Mouse (Mus musculus): ENCODE measurements around the gene Tpmt. TPM values are rescaled to one million over a fixed set of nuclear protein-coding genes. Genes with fewer than 3 reads are reported as not detected.

The Tpmt gene
- polyA plus RNA-seq, 1 experiment from 2014 or later: 21.9 TPM

GRCm38 (mm10) chr13:46993274-46993551, 51.3 kb downstream of the Tpmt start:
- DNase-seq (ENCODE audit: low spot score) (no peak), ATAC-seq (ENCODE audit: low FRiP score) (no peak)
- Histone ChIP-seq H3K4me2 (replicated peaks) (no peak overlapping the region), H3K9me3 (ENCODE audit: control insufficient read depth, low read length) (no peaks in the 10 kb centered on the region), H3K9ac (no peak overlapping the region), H3K36me3 (replicated peaks; ENCODE audit: control insufficient read depth, insufficient read depth) (no peaks in the 10 kb centered on the region), H3K27me3 (ENCODE audit: control insufficient read depth, insufficient read depth, low read length) (no peaks in the 10 kb centered on the region), H3K4me3 (replicated peaks; ENCODE audit: low read length) (no peak overlapping the region), H3K27ac (no peak overlapping the region), H3K4me1 (replicated peaks; ENCODE audit: control insufficient read depth, insufficient read depth, low read length) (no peaks in the 10 kb centered on the region)
- WGBS: 92% methylated on average over 2 of the region's 2 CpGs

GRCm38 (mm10) chr13:46992516-46993273, 51.8 kb downstream of the Tpmt start:
- H3K4me3 ChIP-seq (replicated peaks; ENCODE audit: low read length): no peak overlapping the region
- no peaks in the 10 kb centered on the region for H3K36me3 ChIP-seq (replicated peaks; ENCODE audit: control insufficient read depth, insufficient read depth)
- H3K27ac ChIP-seq: no peak overlapping the region
- WGBS: 70% methylated on average over 7 of the region's 7 CpGs
- no peaks in the 10 kb centered on the region for H3K27me3 ChIP-seq (ENCODE audit: control insufficient read depth, insufficient read depth, low read length)
- DNase-seq (ENCODE audit: low spot score) (no peak), ATAC-seq (ENCODE audit: low FRiP score) (no peak)
- H3K4me2 ChIP-seq (replicated peaks): no peak overlapping the region
- no peaks in the 10 kb centered on the region for H3K9me3 ChIP-seq (ENCODE audit: control insufficient read depth, low read length)
- H3K9ac ChIP-seq: no peak overlapping the region
- H3K4me1 ChIP-seq (replicated peaks; ENCODE audit: control insufficient read depth, insufficient read depth, low read length): no peaks in the 10 kb centered on the region

- ATAC-seq (ENCODE audit: low FRiP score): no peak
- Histone ChIP-seq H3K9ac (no peak overlapping the region), H3K4me1 (replicated peaks; ENCODE audit: control insufficient read depth, insufficient read depth, low read length) (no peaks in the 10 kb centered on the region), H3K27me3 (ENCODE audit: control insufficient read depth, insufficient read depth, low read length) (no peaks in the 10 kb centered on the region), H3K9me3 (ENCODE audit: control insufficient read depth, low read length) (no peaks in the 10 kb centered on the region), H3K27ac (no peak overlapping the region), H3K4me2 (replicated peaks) (no peak overlapping the region), H3K36me3 (replicated peaks; ENCODE audit: control insufficient read depth, insufficient read depth) (no peaks in the 10 kb centered on the region), H3K4me3 (replicated peaks; ENCODE audit: low read length) (no peak overlapping the region)
- WGBS: 53% methylated on average over 4 of the region's 4 CpGs
- no peak for DNase-seq (ENCODE audit: low spot score)
These were observed 54.0 kb downstream of the Tpmt start for GRCm38 (mm10) chr13:46990376-46991011.

- Histone ChIP-seq H3K9ac (no peak overlapping the region), H3K27me3 (ENCODE audit: control insufficient read depth, insufficient read depth, low read length) (no peaks in the 10 kb centered on the region), H3K4me3 (replicated peaks; ENCODE audit: low read length) (no peak overlapping the region), H3K27ac (no peak overlapping the region), H3K4me1 (replicated peaks; ENCODE audit: control insufficient read depth, insufficient read depth, low read length) (no peaks in the 10 kb centered on the region), H3K9me3 (ENCODE audit: control insufficient read depth, low read length) (no peaks in the 10 kb centered on the region), H3K36me3 (replicated peaks; ENCODE audit: control insufficient read depth, insufficient read depth) (no peaks in the 10 kb centered on the region), H3K4me2 (replicated peaks) (no peak overlapping the region)
- no peak for ATAC-seq (ENCODE audit: low FRiP score)
- WGBS: 80% methylated on average over 8 of the region's 8 CpGs
- DNase-seq (ENCODE audit: low spot score): no peak
These were observed 56.6 kb downstream of the Tpmt start for GRCm38 (mm10) chr13:46987941-46988340.

GRCm38 (mm10) chr13:46986208-46986607, 58.3 kb downstream of the Tpmt start:
- Histone ChIP-seq H3K36me3 (replicated peaks; ENCODE audit: control insufficient read depth, insufficient read depth) (no peaks in the 10 kb centered on the region), H3K4me2 (replicated peaks) (no peak overlapping the region), H3K9ac (no peak overlapping the region), H3K27me3 (ENCODE audit: control insufficient read depth, insufficient read depth, low read length) (no peaks in the 10 kb centered on the region), H3K4me1 (replicated peaks; ENCODE audit: control insufficient read depth, insufficient read depth, low read length) (no peaks in the 10 kb centered on the region), H3K9me3 (ENCODE audit: control insufficient read depth, low read length) (no peaks in the 10 kb centered on the region), H3K27ac (no peak overlapping the region), H3K4me3 (replicated peaks; ENCODE audit: low read length) (no peak overlapping the region)
- no peak for ATAC-seq (ENCODE audit: low FRiP score)
- 60% methylated on average over 6 of the region's 6 CpGs for WGBS
- DNase-seq (ENCODE audit: low spot score): no peak

GRCm38 (mm10) chr13:46983878-46984277, 60.7 kb downstream of the Tpmt start:
- H3K9ac ChIP-seq: no peak overlapping the region
- ATAC-seq (ENCODE audit: low FRiP score) (no peak), DNase-seq (ENCODE audit: low spot score) (no peak)
- 86% methylated on average over 2 of the region's 2 CpGs for whole genome bisulfite sequencing
- H3K4me2 ChIP-seq (replicated peaks): no peak overlapping the region
- no peaks in the 10 kb centered on the region for H3K36me3 ChIP-seq (replicated peaks; ENCODE audit: control insufficient read depth, insufficient read depth)
- no peak overlapping the region for H3K4me3 ChIP-seq (replicated peaks; ENCODE audit: low read length)
- no peak overlapping the region for H3K27ac ChIP-seq
- no peaks in the 10 kb centered on the region for H3K9me3 ChIP-seq (ENCODE audit: control insufficient read depth, low read length)
- H3K27me3 ChIP-seq (ENCODE audit: control insufficient read depth, insufficient read depth, low read length): no peaks in the 10 kb centered on the region
- no peaks in the 10 kb centered on the region for H3K4me1 ChIP-seq (replicated peaks; ENCODE audit: control insufficient read depth, insufficient read depth, low read length)

GRCm38 (mm10) chr13:46979836-46980490, 64.6 kb downstream of the Tpmt start:
- no peaks in the 10 kb centered on the region for H3K27me3 ChIP-seq (ENCODE audit: control insufficient read depth, insufficient read depth, low read length)
- H3K4me1 ChIP-seq (replicated peaks; ENCODE audit: control insufficient read depth, insufficient read depth, low read length): peaks cover 8% of the 10 kb centered on the region; the same call in 1 of the 2 replicates
- no peak for ATAC-seq (ENCODE audit: low FRiP score)
- no peak overlapping the region for H3K4me3 ChIP-seq (replicated peaks; ENCODE audit: low read length)
- DNase-seq (ENCODE audit: low spot score): no peak
- H3K9ac ChIP-seq: no peak overlapping the region
- no peak overlapping the region for H3K4me2 ChIP-seq (replicated peaks)
- 83% methylated on average over 13 of the region's 13 CpGs for WGBS
- no peaks in the 10 kb centered on the region for H3K36me3 ChIP-seq (replicated peaks; ENCODE audit: control insufficient read depth, insufficient read depth)
- no peak overlapping the region for H3K27ac ChIP-seq
- H3K9me3 ChIP-seq (ENCODE audit: control insufficient read depth, low read length): no peaks in the 10 kb centered on the region

GRCm38 (mm10) chr13:46976532-46976931, 68.0 kb downstream of the Tpmt start:
- ATAC-seq (ENCODE audit: low FRiP score): no peak
- Histone ChIP-seq H3K4me1 (replicated peaks; ENCODE audit: control insufficient read depth, insufficient read depth, low read length) (peaks cover 8% of the 10 kb centered on the region; the same call in 1 of the 2 replicates), H3K9ac (no peak overlapping the region), H3K27me3 (ENCODE audit: control insufficient read depth, insufficient read depth, low read length) (no peaks in the 10 kb centered on the region), H3K27ac (no peak overlapping the region), H3K4me2 (replicated peaks) (no peak overlapping the region), H3K9me3 (ENCODE audit: control insufficient read depth, low read length) (no peaks in the 10 kb centered on the region), H3K36me3 (replicated peaks; ENCODE audit: control insufficient read depth, insufficient read depth) (no peaks in the 10 kb centered on the region), H3K4me3 (replicated peaks; ENCODE audit: low read length) (no peak overlapping the region)
- no peak for DNase-seq (ENCODE audit: low spot score)
- WGBS: 87% methylated on average over 7 of the region's 7 CpGs

GRCm38 (mm10) chr13:46975930-46976329, 68.6 kb downstream of the Tpmt start:
- Histone ChIP-seq H3K9me3 (ENCODE audit: control insufficient read depth, low read length) (no peaks in the 10 kb centered on the region), H3K27ac (peak overlapping the region; percentile 78), H3K9ac (no peak overlapping the region; the same call in 1 of the 2 replicates), H3K36me3 (replicated peaks; ENCODE audit: control insufficient read depth, insufficient read depth) (no peaks in the 10 kb centered on the region), H3K4me1 (replicated peaks; ENCODE audit: control insufficient read depth, insufficient read depth, low read length) (peaks cover 8% of the 10 kb centered on the region; the same call in 1 of the 2 replicates), H3K4me3 (replicated peaks; ENCODE audit: low read length) (no peak overlapping the region), H3K4me2 (replicated peaks) (peak overlapping the region; percentile 72), H3K27me3 (ENCODE audit: control insufficient read depth, insufficient read depth, low read length) (no peaks in the 10 kb centered on the region)
- DNase-seq (ENCODE audit: low spot score) (no peak), ATAC-seq (ENCODE audit: low FRiP score) (no peak)
- 19% methylated on average over 4 of the region's 4 CpGs for WGBS

All from hindbrain, embryonic 14.5 days (tissue).